Mouse (Mus musculus) urinary bladder, postnatal 10 days (tissue): ENCODE measurements around the gene Iqschfp.

ENCODE experiments used
- DNase-seq: peaks from one replicate; pipeline ENCODE4 v3.0.0; 2022; ENCODE audit warnings: low spot score

The Iqschfp gene

DNA sequence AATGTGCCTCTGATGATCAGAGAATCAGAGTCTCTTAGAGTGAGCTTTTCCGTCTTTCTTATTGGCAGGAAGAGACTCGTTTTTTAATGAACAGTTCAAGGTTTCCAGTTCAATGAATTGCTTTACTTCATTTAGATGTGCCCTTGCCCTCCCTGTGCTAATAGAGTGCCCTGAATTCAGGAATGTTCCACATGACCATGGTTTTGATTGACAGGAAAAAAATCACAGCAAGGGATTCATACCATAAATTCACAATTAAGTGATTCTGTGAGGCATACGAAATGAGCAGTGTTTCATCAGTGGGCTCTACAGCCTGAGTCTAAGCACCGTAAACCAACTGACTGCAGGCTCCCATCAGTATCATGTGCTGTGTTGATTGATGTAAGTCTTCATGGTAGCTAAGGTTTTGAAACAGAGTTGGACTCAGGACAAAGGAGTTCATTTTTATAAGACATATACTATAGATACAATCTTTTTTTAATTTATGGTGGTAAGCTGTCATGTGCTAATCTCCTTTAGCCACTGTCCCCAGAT is 312.0 kb downstream of the Iqschfp start:
- no peak for DNase-seq

DNA sequence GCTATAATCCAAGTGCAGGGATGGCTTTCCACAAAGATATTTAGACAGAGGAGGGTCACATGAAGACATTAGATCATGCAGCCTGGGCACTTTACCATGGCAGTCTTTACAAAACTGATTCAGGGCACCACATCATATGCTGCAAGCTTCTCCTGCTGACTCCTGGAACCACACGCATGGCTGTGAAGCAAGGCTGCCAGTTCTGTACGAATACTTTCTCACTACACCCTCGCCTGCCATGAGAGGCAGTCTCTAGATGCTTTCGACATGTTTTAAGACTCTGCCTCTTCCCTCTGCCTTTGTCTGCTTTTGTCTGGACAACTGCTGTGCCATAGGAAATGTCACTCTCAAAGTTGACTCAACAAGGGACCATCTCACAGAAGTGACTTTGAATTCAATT is 318.4 kb downstream of the Iqschfp start:
- DNase-seq: no peak

GRCm38 (mm10) chr3:68221452-68221851 is 329.4 kb downstream of the Iqschfp start:
- DNase-seq: no peak

GRCm38 (mm10) chr3:68239887-68240286 is 347.9 kb downstream of the Iqschfp start:
- no peak for DNase-seq

- DNase-seq: no peak
These were observed 351.2 kb downstream of the Iqschfp start for GRCm38 (mm10) chr3:68243239-68243638.

DNA sequence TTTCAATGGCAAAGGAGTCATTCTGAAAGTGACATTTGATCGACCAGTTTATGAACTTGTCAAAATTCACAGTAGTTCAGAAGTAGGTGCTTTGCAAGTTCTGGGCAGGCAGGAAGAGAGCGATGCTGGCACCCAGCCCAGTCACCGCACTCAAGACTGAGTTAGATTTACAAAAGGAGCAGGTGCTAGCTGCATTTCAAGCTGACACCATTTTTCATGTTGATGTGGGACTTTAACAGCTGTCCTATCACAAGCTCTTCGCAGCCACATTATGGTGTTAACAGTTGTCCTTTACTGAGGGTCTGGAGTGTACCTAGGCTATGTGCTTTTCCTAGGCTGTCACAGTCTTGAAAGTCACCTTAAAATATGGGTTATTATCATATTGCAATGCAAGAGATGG is 354.1 kb downstream of the Iqschfp start:
- no peak for DNase-seq

GRCm38 (mm10) chr3:68250589-68250988 is 358.6 kb downstream of the Iqschfp start:
- no peak for DNase-seq

DNA sequence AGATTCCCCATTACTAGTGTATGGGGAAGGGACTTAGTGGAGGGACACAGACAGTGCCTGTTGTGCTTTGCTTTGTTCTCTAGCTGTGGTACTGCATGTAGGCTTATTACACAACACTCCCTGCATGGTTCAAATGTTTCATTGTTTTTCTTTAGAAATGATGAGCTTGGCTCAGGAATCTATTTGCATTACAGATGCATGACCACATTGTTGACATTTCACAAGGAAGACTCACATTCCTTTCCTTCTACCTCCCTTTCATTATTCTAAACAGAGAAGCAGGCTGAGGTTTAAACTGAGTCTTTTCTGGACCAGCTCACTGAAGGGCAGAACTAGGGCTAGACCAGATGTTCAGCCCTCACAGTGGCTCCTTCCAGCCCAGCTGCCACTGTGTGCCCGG is 360.3 kb downstream of the Iqschfp start:
- DNase-seq: no peak

- DNase-seq: no peak
These were observed 370.3 kb downstream of the Iqschfp start for GRCm38 (mm10) chr3:68262304-68262703.

GRCm38 (mm10) chr3:68267905-68268304 is 375.9 kb downstream of the Iqschfp start:
- DNase-seq: no peak

- DNase-seq: no peak
These were observed 377.2 kb downstream of the Iqschfp start for GRCm38 (mm10) chr3:68269251-68269650.

- no peak for DNase-seq
These were observed 378.2 kb downstream of the Iqschfp start for GRCm38 (mm10) chr3:68270246-68270645.

GRCm38 (mm10) chr3:68271457-68271856 is 379.4 kb downstream of the Iqschfp start:
- no peak for DNase-seq

- DNase-seq: no peak
These were observed 379.8 kb downstream of the Iqschfp start for GRCm38 (mm10) chr3:68271881-68272280.

- no peak for DNase-seq
These were observed 391.0 kb downstream of the Iqschfp start for GRCm38 (mm10) chr3:68282844-68283594.

- DNase-seq: no peak
These were observed 391.6 kb downstream of the Iqschfp start for GRCm38 (mm10) chr3:68283595-68283991.

DNA sequence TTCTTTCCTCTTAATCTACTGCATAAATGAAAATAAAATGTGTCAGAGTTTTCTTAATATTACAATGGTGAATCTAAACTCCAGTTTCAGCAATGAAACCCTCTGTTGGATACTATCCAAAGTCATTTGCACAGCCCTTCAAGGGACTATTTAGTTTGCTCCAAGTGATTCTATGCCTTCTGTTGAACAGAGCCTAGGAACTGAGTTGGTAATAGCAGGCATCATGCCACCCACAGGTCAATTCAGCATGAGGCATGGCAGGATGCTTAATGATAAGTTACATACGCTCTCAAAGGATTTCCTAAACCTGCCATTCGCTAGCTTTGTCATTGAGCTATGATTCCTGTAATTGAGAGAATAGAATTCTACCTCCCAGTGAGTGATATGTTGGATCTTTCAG is 392.5 kb downstream of the Iqschfp start:
- no peak for DNase-seq

DNA sequence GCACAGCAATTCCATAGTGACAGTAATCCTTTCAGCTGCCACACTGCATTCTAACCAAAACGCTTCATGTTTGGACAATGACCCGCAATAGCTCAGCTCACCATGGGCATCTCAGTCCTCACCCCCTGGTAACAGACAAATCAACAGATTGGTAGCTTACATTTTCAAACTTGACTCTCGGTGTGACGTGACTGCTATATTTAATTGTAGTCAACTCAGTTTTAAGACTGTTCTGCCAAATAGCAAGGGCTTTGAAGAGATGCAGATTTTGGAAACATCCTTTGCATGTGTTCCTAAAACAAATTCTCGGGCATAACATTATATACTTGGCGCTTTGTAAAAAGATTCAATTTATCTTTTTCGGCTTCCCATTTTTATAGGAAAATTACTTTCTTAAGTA is 404.7 kb downstream of the Iqschfp start:
- DNase-seq: no peak

GRCm38 (mm10) chr3:68305647-68306046 is 413.6 kb downstream of the Iqschfp start:
- no peak for DNase-seq

- no peak for DNase-seq
These were observed 414.7 kb downstream of the Iqschfp start for GRCm38 (mm10) chr3:68306726-68307125.

GRCm38 (mm10) chr3:68325575-68325974 is 433.5 kb downstream of the Iqschfp start:
- DNase-seq: no peak

- DNase-seq: no peak
These were observed 440.5 kb downstream of the Iqschfp start for GRCm38 (mm10) chr3:68332515-68332914.

- DNase-seq: no peak
These were observed 443.5 kb downstream of the Iqschfp start for GRCm38 (mm10) chr3:68335501-68335900.

GRCm38 (mm10) chr3:68350624-68351023 is 458.6 kb downstream of the Iqschfp start:
- no peak for DNase-seq
